Mouse (Mus musculus) thymus, postnatal 36 days (tissue): ENCODE measurements at regions not wholly inside any gene's neighbourhood (a gene's known extent, or its start where the extent isn't known, plus 50 kb on each side); places are given as distances from the start of the nearest gene placed in this dataset.

ENCODE experiments used
- DNase-seq, 2 experiments: peaks; one replicate each; pipeline ENCODE4 v3.0.0; 2022; ENCODE audit warnings: mixed read lengths in 2 of 2

DNA sequence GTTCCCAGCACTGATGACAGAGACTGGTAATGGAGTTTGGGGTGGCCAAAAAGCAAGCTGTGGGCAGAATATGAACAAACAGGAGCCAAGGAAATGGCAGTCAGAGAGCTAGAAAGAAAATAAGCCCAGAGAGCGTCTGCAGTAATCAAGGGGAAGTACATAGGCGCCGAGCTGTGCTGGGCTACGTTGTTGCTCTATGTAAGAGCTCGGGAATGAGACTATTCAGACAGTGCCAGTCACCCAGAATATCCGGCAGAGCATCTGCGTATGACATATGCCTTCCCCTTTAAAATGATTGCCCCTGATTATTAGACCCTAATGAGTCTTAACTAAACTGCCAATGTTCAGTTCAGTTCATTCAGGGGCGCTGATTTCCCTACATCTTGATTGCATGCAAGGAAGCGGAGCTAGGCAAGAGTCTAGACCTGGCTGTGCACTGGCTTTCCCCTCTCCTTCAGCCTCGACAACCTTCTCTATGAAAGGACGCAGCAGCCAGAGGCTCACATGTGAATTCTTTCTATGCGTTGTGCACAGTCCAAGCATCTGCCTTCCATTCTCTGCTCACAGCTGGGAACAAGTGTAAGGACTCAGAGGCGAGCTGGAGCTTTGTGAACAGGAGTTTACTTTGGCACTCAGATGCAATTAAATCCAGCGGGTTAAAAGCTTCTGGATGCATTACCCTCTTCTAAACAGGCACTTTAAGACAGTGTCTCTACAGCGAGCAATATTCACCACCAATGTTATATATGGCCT lies 125.7 kb upstream of the Gdf10 start:
- DNase-seq = no peak

DNA sequence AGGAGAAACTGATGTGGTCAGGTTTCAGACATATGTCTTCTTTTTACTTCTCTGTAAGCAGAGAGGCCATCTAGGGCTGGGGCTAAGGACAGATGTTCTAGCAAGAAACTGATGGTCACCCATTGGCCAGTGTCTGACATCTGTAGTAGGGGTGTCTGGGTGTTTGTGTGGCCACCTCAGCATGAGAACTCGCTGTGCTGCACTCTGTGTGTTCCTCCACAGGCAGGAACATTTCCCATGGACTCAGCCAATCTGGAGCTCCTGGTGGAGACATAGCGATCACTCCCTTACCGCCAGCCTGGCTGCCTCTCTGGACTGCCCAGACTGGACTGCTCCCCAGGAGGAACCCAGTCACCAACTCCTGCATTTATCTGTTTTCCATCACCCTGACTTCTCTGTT lies 119.1 kb upstream of the Gdf10 start:
- no peak for DNase-seq

DNA sequence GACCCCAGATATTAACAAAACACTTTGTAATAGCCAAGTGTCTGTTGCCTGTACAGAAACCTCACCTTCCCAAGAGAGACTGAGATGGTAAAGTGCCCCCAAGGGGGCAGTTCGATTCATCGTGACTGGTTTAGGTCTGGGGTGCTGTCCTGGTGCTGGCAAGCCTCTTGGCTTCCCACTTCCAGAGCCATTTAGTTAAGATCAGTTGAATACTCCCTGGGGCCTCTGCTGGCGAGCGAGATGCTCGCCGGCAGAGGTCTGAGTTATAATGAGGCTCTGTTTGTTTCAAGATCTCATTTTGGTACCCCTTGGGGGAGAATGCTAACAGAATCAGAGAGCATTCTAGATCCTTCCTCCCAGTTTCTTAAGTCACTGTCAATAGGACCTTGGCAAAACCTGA lies 118.7 kb upstream of the Gdf10 start:
- DNase-seq = no peak

DNA sequence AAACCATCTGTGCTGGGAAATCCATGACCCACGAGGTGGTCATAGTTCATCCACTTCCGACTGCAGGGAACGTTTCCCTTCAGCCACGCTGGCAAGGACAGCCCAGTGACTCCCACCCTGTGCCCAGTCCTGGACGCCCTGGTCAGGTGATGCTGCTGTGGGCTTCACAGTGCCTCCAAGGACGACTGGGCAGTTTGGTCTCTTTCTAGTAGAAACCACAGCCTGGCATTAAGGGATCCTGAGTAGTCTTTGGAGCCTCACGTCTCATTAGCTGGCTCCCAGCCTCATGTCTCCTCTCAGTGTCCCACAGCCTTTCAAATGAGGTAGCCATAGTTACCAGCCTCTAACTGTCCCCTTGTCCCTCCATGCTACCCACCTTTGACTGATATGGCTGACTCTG lies 116.2 kb upstream of the Gdf10 start:
- no peak for DNase-seq

DNA sequence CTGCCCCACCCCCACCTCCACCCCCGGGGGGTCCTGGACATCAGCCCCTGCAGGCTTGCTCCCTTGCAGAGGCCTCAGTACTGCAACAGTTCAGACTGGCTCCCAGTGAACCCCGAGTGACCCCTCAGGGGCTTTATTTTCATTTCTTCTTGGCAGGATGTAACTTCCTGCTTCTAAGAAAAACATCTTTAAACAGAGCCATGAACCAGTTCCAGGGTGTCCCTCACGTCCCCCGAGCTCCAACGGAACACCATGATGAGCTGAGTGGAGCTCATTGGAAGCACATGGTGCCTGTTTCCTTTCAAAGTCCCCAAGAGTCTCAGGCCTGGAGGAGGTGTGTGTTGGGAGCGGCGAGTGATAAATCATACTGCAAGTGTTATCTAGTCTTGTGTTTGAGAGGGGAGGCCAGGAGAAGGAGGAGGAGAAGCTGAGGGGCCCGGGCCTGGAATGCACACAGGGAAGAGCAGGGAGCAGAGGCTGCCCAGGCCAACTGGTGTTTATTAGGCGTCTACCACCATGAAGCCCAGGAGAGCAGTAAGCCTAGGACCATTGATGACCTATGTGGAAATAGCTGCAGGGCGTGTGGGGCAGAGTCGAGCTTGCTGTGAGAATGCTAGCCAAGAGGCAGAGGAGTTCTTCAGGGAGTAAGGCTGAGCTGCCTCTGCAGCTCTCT lies 114.7 kb upstream of the Gdf10 start:
- no peak for DNase-seq

DNA sequence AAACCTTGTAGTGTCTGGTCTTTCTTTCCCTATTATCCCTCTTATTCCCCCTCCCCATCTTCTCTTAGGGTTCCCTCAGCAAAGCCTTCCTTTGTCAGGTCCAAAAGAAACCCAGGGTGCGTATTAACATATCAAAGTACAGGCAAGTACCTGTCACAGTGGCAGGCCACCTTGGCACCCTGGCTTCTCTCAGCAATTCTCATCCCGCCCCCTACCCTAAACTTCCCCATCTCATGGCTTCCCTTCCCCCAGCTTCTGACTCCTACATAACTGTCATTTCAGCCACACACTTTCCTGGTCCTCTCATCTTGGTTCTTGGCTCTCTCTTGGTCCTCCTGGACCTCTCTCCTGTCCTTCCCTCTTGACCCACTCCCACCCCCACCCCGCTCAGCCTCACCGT lies 112.8 kb upstream of the Gdf10 start:
- DNase-seq = no peak

DNA sequence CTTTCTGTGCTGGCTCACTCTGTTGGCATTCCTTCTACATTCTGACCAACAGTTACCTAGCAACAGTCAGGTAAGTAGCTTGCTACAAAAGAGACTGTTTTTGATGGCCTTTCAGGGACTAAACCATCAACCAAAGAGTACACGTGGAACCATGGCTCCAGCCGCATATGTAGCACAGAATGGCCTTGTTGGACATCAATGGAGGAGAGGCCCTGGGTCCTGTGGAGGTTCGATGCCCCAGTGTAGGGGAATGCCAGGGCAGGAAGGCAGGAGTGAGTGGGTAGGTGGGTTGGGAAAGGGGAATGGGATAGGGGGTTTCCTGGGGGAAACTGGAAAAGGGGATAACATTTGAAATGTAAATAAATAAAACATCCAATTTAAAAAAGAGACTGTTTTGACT lies 112.1 kb upstream of the Gdf10 start:
- no peak for DNase-seq

DNA sequence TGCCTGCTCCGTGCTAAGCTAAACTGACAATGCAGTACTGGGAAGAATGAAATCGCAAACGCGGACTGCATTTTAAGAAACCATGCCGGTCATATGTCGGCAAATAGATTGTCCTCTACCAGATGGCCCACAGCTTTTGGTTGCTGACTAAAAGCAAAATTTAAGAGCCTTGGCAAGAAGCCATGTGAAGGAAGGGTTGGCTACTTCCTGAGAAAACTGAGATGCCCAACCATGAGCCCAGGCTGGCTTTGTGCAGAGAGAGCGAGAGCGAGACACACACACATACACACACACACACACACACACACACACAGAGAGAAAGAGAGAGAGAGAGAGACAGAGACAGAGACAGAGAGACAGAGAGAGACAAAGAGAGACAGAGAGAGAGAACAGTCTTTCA lies 111.1 kb upstream of the Gdf10 start:
- DNase-seq = no peak

DNA sequence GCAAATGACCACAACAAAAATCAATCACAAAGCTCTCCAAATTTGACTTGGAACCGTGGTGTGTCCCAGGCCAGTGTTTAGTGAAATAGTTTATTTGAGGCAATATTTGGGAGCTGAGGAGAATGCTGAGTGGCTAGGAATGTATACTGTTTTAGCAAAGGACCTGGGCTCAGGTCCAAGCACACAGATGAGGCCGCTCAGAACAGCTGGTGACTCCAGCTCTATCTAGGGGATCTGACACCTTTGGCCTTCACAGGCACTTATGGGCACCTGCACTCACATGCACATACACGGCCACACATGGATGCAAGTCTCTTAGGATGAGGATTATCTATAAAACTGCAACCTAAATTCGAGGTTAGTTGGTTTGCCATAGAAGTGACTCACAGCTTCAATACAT lies 110.6 kb upstream of the Gdf10 start:
- DNase-seq = no peak

DNA sequence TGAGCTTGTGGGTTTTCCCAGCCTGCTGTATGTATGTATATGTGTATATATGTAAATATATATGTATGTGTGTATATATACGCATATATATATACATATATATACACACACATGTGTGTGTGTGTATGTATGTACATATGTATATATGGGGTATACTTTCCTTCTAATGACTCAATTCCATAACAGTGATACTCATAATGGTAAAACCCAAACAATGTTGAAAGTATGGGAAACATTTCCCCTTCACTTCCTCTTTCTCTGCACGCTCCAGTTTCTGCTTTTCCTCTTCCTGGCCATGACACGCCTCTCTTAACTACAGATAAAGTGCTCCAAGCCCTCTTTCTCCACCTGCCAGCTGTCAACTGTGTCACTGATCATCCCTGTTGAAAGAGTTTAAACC lies 110.1 kb upstream of the Gdf10 start:
- DNase-seq = no peak

DNA sequence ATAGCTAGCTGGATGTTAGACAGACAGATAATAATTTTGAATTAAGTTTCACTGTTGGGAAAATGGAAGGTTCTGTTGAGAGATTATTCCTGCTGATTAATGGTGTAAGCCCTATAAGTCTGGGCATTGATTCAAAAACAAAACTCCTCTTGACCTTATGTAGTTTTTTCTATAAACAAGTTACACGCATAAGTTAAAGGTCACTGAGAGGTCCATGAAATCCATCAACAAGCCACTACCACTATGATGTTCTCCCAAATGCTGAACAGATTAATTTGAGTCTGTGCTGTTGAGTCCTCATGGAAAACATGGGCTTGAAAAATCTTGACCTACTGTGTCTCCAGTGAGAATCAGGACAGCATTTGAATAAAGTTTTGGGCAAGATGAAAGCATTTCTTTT lies 109.3 kb upstream of the Gdf10 start:
- no peak for DNase-seq

DNA sequence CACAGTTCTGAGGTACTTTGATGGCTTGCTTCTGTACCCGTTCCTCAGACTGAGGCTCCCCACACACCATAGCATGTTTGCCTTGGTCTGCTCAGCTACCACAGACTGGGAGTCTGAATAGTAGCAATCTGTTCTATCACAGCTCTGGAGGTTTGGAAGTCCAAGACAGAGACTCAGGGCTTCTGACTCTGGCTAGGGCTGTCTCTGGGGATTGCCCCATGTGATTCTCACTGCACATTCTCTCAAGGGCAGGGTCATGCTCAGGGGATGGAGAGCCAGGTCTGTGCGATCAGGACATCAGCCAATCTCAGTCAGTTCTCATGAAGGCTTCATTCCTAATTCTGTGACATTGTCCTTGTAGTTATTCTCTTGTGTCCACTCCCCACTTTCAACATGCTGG lies 108.8 kb upstream of the Gdf10 start:
- no peak for DNase-seq

DNA sequence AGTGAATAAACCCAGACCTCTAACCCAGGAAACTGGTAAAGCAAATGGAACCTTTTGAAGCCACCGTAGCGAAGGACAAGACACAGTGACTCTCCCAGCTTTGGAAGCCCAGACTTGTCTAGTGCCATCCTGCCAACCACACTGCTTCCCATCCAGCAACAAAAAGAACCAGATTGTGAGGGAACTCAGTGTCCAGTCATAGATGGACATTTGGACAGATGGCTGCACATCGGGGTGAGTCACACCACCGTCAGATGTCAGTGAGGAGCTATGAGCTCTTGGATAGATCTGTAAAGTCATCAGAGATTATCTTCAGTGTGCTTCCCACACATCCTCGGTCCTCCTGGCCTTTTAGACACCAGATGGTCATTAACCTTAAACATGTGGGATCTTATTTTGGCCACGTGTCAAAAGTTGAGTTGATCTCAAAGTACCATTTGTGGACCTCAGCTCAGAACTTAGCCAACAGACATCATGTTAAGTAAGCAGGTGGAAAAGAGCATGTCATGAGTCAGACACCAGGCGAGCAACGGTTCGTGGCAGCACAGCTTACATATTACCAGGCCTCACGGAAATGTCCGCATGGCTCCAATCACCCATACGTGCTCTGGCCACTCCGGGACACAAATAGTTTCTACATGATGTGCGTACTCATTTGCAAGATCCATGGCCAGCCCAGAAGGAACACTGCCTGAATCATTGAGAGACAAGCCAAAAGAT lies 102.7 kb upstream of the Gdf10 start:
- DNase-seq = no peak

DNA sequence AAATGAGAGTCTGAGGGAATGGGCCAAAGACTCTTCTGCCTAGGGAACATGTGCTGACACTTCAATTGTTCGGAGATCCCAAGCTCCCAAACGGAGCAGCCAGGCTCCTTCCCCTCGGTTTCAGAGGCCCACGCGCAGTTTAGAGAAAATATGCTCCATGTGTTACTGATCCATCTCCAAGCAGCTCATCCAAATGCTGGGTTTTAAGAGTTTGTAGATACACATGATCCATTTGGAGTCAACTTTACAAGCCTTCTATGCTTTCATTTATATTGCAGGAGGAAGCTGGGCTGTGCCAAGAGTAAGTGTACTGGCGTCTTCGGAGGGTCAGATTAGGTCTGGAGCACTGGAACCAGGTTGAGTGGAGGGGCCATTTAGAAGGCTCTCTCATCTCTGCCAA lies 102.0 kb upstream of the Gdf10 start:
- no peak for DNase-seq

DNA sequence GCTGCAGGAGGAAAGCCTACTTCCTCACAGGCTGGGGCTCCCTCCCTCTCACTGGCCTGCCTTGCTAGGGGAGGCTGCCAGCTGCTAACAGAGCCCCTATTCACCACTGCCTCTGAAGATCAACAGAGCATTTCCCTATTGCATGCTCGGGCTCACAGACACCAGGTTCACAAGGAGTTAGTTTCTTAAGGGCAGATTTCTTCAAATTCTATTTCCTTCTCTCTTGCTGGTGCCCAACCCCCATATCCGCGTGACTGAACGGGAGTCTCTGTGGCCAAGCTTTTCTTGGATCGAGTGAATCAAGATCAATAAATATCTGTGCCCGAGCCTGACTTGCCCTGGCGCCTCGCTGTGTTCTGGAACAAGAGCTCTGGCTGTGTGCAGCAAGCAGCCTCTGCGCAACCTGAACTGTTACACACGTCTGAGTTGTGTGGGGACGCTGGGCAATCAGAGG lies 98.9 kb upstream of the Gdf10 start:
- DNase-seq = no peak

DNA sequence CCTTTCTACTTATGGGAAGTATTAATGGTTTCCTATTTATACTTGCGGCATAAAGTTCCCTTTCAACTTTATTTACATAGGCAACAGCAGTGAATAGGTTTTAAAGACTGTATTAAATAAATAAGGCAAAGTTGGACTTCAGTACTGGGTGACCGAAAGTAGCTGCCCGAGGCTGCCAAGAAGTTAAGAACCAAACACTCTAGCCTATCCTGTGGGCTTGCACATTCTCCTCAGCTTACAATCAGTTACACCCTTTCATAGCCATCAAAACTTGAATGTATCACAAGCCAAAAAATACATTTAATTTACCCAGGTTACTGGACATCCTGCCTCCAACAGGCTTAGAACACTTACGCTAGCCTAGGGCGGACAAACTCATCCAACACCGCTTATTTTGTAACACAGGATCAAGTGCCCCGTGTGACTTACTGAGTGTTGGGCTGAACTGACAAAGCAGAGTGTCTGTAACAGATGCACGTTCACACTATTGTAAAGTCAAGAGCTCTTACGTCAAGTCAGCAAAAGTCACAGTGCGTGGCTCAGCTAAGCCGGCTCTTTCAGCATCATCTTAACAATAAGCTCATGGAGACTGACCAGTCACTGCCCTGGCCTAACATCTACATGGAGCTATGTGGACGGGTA lies 97.3 kb upstream of the Gdf10 start:
- no peak for DNase-seq

DNA sequence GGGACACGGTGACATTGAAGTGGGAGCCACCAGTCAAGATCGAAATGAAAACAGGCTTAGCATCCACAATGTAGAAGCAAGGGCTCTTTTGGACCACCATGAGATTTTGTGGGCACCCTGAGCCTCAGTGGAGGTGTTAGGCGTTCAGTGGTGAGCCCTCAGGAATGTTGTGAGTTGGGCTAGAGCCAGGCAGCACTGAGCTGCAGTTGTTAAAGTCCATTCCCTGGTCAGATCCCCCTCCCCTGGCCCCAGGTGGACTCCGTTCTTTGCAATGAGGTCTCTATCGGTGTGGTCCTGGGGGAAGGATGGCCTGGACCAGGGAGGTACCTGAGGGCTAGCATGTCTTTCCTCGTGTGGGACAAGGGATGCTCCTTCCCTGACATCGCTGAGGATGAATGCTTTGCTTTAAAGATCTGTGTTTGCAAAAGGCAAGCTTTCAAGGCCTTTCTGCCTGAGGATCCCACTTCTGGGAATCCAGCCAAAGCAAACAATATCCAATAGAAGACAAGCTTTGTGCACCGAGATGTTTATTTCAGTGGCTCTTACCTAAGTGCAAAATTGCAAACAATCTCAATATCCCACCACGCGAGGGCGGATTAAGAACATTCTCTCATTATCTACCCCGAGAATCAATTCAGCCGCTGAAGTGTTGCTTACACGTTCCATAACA lies 90.6 kb upstream of the Gdf10 start:
- no peak for DNase-seq

DNA sequence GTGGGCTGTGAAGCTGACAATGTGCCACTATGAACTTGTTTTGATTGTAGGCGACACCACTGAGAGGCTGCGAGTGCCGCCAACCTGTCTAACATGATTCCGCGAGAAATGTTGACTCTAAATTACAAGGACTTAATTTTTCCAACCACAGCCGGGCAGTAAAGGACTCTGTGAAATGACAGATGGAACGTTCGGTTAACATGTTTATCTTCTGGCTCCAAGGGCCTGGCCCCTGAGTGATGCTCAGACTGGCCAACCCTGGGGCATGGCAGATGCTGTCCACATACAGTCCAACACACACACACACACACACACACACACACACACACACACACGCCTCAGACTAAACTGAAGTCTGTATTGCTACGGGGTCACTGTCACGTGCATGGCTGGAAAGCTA lies 87.0 kb upstream of the Gdf10 start:
- no peak for DNase-seq

DNA sequence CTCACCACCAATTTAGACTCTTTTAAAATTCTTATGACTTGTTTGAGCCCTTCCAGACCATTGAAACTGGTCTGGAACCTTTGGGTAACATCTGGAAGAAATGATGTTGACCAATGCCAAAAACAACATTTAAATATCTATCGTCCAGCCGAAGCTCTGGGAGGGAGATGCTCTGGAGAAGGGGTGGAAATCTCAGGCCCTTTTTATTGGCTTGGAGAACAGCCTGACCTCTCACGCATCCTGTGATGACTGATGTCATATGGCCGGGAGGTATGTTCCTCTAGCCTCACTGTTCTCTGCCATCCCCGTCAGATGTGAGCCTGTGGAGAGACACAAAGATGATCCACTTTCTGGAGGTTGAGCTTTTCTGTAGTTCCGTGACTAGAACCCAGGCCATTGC lies 81.6 kb upstream of the Gdf10 start:
- no peak for DNase-seq

DNA sequence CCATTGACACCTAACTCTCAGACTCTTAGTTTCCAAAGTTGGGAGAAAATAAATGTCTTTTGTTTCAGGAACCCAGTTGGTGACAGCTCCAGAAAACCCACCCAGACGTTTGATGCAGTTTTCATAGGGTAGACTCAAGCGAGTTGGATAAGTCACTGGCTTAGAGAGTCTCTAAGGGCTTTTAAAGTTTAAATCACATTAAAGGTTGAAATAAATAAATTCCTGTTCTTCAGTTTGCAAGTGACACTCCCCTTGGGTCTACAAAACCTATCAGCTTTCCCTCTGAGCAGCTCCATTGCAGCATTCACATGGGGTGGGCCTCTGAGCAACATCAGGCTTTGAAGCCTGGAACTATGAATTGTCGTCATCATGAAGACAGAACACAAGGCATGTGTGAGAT lies 69.9 kb upstream of the Gdf10 start:
- no peak for DNase-seq

DNA sequence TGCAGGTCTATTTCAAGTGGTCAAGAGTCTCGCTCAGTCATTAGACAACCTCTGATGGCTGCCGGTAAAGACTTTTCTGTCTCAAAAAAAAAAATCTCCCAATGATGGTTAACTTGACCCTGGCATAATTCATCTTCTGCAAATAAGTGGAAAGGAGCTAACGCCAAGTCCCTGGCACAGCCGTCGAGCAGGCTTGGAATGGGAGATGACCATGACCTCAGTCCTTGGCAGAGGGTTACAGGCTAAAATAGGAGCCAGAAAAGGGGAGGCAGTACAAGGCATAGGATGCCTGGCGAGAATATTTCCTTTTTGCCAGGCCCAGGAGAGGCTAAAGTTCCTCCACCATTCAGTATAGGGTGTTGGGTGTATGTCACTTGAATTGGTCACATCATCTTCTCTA lies 69.2 kb upstream of the Gdf10 start:
- no peak for DNase-seq

DNA sequence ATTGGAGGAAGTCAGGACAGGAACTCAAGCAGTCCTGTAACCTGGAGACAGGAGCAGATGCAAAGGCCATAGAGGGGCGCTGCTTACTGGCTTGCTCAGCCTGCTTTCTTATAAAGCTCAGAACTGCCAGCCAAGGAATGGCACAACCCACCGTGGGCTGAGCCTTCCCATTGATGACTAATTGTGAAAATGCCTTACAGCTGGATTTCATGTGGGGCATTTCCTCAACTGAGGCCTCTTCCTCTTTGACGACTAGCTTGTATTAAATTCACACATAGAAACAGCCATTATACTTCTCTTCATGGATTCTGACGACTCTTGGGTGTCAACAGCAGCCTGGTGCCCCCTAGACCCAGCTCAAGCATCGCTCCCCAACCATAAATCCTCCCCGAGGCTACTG lies 66.4 kb upstream of the Gdf10 start:
- no peak for DNase-seq

DNA sequence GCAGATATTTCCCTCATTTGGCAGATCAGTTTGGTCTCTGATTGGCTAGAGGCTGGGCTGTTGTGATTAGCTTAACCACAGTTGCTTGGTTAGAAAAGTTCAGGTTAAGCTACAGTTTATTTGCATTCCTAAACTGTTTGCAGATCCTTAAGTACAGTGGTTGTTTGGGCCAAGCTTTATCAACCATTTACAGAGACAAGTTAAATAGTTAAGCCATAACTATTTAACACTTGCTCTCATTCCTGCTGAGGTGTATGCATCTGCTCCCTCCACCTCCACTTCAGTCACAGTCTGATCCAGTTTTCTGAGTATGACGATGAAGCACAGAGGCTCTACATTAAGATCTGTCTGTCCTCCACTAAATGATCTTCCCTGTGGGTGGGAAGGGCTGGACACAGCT lies 58.6 kb upstream of the Gdf10 start:
- DNase-seq = no peak
